Mouse (Mus musculus): ENCODE data around the gene Pbx2. TPM values are rescaled to one million over a fixed set of nuclear protein-coding genes. Genes with fewer than 3 reads are reported as not detected.

The Pbx2 gene
- total RNA-seq, 2 experiments from 2014 or later, result 52.7 to 56.1 TPM

- intact Hi-C loops (cut with DNase I), result no loop called here
- no peak for DNase-seq (ENCODE audit: low spot score in 2 of 2)
These were observed 5.0 kb downstream of the Pbx2 start for GRCm38 (mm10) chr17:34596098-34596497.

- DNase-seq (ENCODE audit: low spot score in 2 of 2), result no peak
- intact Hi-C loops (cut with DNase I), result no loop called here
These were observed 6.6 kb downstream of the Pbx2 start, which contains the start of gene Ager for GRCm38 (mm10) chr17:34597566-34598095. Gene Ager, plus strand, starts transcription at chr17:34597862.

- DNase-seq (ENCODE audit: low spot score in 2 of 2), result no peak
- intact Hi-C loops (cut with DNase I), result no loop called here
These were observed 8.8 kb downstream of the Pbx2 start for GRCm38 (mm10) chr17:34599891-34600290.

GRCm38 (mm10) chr17:34601796-34602195 is 10.7 kb downstream of the Pbx2 start:
- intact Hi-C loops (cut with DNase I), result no loop called here
- DNase-seq (ENCODE audit: low spot score in 2 of 2), result no peak

GRCm38 (mm10) chr17:34603375-34604060 is 12.5 kb downstream of the Pbx2 start, which contains the start of gene Rnf5:
Gene Rnf5, minus strand, starts transcription at chr17:34603690.
- DNase-seq (ENCODE audit: low spot score in 2 of 2), result peak; percentile 99 to 100
- intact Hi-C loops (cut with DNase I), result no loop called here

- intact Hi-C loops (cut with DNase I), result no loop called here
These were observed 13.0 kb downstream of the Pbx2 start, which contains the start of gene Agpat1 for GRCm38 (mm10) chr17:34604061-34604508. Gene Agpat1, plus strand, starts transcription at chr17:34604262.

GRCm38 (mm10) chr17:34604511-34605237 is 13.6 kb downstream of the Pbx2 start:
- intact Hi-C loops (cut with DNase I), result loop anchor here (1.0 kb wide), 1 partner anchor 24 kb away; the partner anchor contains the start of gene Ppt2
- DNase-seq (ENCODE audit: low spot score in 2 of 2), result peak in 1 of 2 experiments; percentile 20

More at GRCm38 (mm10) chr17:34604061-34604508, 13.0 kb downstream of the Pbx2 start, which contains the start of gene Agpat1:
- DNase-seq (ENCODE audit: low spot score in 2 of 2), result peak; percentile 96 to 99

GRCm38 (mm10) chr17:34605609-34606008 is 14.5 kb downstream of the Pbx2 start:
- DNase-seq (ENCODE audit: low spot score in 2 of 2), result peak; percentile 99
- intact Hi-C loops (cut with DNase I), result loop anchor here (1.0 kb wide), 1 partner anchor 23 kb away; the partner anchor contains the start of gene Ppt2

- intact Hi-C loops (cut with DNase I), result no loop called here
- DNase-seq (ENCODE audit: low spot score in 2 of 2), result no peak
These were observed 15.3 kb downstream of the Pbx2 start for GRCm38 (mm10) chr17:34606186-34607039.

- DNase-seq (ENCODE audit: low spot score in 2 of 2), result no peak
- intact Hi-C loops (cut with DNase I), result no loop called here
These were observed 16.9 kb downstream of the Pbx2 start for GRCm38 (mm10) chr17:34607997-34608396.

GRCm38 (mm10) chr17:34611050-34611449 is 20.0 kb downstream of the Pbx2 start:
- intact Hi-C loops (cut with DNase I), result no loop called here
- DNase-seq (ENCODE audit: low spot score in 2 of 2), result no peak

GRCm38 (mm10) chr17:34613054-34613645 is 22.1 kb downstream of the Pbx2 start:
- DNase-seq (ENCODE audit: low spot score in 2 of 2), result no peak
- intact Hi-C loops (cut with DNase I), result no loop called here

- DNase-seq (ENCODE audit: low spot score in 2 of 2), result peak in 1 of 2 experiments; percentile 53
- intact Hi-C loops (cut with DNase I), result no loop called here
These were observed 22.8 kb downstream of the Pbx2 start for GRCm38 (mm10) chr17:34613830-34614229.

GRCm38 (mm10) chr17:34615871-34616270 is 24.8 kb downstream of the Pbx2 start, which contains the start of gene Egfl8:
Gene Egfl8, minus strand, starts transcription at chr17:34615971.
- no peak for DNase-seq (ENCODE audit: low spot score in 2 of 2)
- intact Hi-C loops (cut with DNase I), result no loop called here

GRCm38 (mm10) chr17:34618999-34619398 is 27.9 kb downstream of the Pbx2 start:
- intact Hi-C loops (cut with DNase I), result loop anchor here (2.0 kb wide), 1 partner anchor 178 kb away; no protein-coding TSS in a partner anchor
- peak in 1 of 2 experiments; percentile 65 for DNase-seq (ENCODE audit: low spot score in 2 of 2)

- no peak for DNase-seq (ENCODE audit: low spot score in 2 of 2)
- intact Hi-C loops (cut with DNase I), result no loop called here
These were observed 29.9 kb downstream of the Pbx2 start for GRCm38 (mm10) chr17:34621006-34621405.

- intact Hi-C loops (cut with DNase I), result no loop called here
- no peak for DNase-seq (ENCODE audit: low spot score in 2 of 2)
These were observed 32.1 kb downstream of the Pbx2 start for GRCm38 (mm10) chr17:34623161-34623560.

- intact Hi-C loops (cut with DNase I), result loop anchor here (5.0 kb wide), 2 partner anchors 33 to 503 kb away; partner anchors contain the start of genes Brd2 and Pbx2
- no peak for DNase-seq (ENCODE audit: low spot score in 2 of 2)
These were observed 33.9 kb downstream of the Pbx2 start for GRCm38 (mm10) chr17:34624981-34625380.
